Mouse (Mus musculus) fat pad, adult 2 months (tissue): ENCODE data around the gene Fcf1.

Source experiments
- DNase-seq: peaks from one replicate; pipeline ENCODE4 v3.0.0-alpha.2; 2011; ENCODE audit warnings: low read depth, low spot score; ENCODE audit errors: extremely low read depth

Gene Fcf1

GRCm38 (mm10) chr12:84970428-84971096, at the start of gene Fcf1, which contains the start of gene Arel1:
Fcf1 (plus strand) TSS chr12:84970897.
Arel1 (minus strand) TSS chr12:84970900.
- no peak for DNase-seq

- no peak for DNase-seq
Observed at GRCm38 (mm10) chr12:84921881-84922419, 48.7 kb upstream of the Fcf1 start.

DNA sequence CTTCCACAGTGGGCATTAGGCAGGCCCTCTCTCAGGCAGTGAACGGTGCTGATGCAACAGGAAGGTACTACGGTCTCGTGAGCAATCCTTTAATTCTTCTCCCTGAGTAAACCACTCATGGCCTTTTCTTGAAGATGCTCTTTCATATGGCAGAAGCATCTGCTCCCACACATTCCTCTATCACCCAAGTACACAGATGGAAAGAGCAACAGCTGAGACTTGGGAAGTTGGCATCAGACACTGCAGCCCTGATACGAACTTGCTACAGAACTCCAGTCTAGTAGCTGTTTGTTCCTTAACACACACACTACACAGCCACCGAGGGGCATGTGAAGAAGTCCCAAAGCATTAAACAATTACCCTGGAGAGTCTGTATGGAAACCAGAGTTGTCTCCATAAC, 46.4 kb upstream of the Fcf1 start:
- no peak for DNase-seq

GRCm38 (mm10) chr12:84926542-84926941, 44.2 kb upstream of the Fcf1 start:
- DNase-seq = no peak

GRCm38 (mm10) chr12:84932210-84932609, 38.5 kb upstream of the Fcf1 start:
- no peak for DNase-seq

DNA sequence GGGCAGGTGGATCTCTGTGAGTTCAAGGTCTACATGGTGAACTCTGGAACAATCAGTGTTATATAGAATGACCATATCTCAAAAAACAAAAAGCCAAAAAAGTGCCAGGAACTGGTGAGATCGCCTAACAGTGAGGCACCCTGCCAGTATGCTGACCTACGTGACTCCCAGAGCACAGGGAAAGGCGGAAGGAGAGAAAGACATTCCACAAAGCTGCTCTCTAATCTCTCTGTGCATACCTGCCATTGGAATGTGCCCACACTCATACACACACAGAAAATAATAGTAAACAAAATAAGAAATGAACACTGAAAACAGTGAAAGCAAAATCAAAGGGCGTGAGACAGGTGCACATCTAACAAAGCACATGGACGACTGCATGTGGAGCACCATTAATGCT, 35.4 kb upstream of the Fcf1 start:
- DNase-seq = no peak

DNA sequence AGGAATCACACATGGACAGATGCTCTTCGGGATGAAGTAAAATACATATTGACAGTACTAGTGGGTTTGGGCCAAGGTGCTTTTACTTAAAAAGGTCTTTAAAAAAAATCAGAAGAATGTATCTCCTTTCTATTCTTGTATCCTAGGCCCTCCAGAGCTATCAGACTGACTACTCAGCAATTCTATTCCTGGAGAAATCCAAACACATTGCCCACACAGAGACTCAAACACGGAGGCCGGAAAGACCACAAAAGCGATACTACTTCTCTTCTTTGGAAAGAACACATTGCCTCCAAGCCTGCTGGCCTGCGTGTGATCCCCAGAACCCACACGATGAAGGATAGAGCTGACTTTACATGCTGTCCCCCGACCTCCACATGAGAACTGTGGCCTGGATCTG, 31.6 kb upstream of the Fcf1 start:
- DNase-seq = no peak

DNA sequence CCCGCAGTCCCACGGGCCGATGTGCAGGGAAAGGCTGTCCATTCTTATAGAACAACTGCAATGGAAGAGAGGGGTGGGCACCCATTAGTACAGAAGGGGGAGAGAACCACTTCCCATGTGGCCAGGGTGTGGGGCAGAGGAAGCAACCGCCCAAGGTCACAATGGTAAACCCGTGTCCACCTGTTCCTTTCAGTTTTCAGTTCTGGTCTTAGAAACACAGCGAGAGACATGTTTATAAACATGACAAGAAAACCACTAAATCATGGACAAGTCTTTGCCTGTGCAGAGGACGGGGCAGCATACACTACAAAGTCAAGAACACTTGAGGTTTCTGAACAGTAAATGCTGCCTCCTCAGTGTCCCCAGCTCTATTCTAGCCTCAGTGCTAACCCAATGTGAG, 30.4 kb upstream of the Fcf1 start:
- no peak for DNase-seq

GRCm38 (mm10) chr12:84941717-84942116, 29.0 kb upstream of the Fcf1 start:
- DNase-seq = no peak

DNA sequence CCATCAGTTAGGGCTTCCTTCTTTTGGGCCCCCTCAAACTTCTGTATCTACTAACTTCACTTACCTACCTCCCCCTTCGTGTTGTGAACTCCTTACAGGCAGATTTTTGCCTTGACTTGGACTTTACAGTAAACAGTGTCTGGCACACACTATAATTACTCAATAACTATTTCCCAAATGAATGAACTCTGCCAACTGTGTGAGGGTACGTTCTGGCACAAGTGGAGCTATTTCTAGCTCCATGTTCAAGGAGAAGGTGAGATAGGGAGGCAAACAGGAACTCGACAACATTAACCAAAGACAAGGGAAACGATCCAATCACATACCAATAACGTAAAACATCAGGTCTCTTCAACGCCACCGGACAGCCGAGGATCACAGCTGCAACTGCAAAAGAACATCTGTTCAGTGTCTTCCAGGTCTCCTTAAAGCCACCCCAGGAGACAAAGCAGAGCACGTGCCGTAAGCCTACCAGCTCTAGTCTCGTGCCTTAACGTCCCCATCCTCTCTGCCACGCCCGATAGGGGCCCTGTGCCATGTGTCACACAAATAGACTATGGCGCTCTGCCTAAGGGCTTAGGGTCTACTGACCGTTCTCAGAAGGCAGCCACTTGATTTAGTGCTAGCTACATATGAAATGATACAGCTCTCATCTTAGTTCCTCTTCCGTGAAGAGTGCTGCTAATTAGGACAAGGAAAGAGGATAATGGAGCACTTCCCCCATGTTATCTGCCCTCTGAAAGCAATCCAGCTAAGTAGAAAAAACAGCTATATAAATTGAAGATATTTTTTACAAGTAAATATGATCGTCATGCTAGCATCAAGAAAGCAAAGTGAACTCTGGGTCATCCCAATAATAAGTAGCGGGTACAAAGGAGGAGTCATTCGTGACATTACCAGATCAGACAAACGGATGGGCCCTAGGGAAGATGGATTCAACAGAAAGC, 27.4 kb upstream of the Fcf1 start:
- DNase-seq = peak; percentile 59

GRCm38 (mm10) chr12:84944150-84944812, 26.4 kb upstream of the Fcf1 start:
- no peak for DNase-seq

- DNase-seq = peak; percentile 70
Observed at GRCm38 (mm10) chr12:84944813-84945553, 25.7 kb upstream of the Fcf1 start.

DNA sequence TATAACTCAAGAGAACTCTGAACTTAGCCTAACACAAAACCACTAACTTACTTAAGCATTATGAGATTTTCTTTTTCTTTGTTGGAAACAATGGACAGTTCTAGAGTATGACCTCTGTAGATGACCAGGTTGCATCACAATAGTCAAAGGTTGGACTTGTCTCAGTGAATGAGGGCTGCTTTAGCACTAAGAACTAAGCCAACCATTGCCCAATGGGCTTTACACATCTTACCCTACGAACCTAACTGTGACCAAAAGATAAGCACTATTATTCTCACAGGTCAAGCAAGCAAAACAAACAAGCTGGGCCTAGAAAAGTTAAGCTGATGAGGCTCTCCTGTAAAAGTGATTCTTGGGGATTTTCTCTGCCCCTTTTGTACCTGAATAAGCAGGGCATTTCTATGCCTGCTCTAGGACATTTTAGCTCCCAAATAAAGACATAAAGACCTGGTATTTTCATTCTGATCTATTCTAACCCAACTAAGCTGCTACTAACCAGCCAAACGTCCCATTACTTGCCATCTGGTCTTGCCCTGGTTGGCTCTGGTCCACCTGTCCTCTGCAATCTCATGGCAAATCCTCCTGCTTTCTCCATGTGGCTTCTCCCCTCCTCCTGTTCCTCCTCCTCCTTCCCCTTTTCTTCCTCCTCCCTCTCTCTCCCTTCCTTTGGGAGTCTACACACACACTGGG, 22.7 kb upstream of the Fcf1 start:
- peak; percentile 58 for DNase-seq

DNA sequence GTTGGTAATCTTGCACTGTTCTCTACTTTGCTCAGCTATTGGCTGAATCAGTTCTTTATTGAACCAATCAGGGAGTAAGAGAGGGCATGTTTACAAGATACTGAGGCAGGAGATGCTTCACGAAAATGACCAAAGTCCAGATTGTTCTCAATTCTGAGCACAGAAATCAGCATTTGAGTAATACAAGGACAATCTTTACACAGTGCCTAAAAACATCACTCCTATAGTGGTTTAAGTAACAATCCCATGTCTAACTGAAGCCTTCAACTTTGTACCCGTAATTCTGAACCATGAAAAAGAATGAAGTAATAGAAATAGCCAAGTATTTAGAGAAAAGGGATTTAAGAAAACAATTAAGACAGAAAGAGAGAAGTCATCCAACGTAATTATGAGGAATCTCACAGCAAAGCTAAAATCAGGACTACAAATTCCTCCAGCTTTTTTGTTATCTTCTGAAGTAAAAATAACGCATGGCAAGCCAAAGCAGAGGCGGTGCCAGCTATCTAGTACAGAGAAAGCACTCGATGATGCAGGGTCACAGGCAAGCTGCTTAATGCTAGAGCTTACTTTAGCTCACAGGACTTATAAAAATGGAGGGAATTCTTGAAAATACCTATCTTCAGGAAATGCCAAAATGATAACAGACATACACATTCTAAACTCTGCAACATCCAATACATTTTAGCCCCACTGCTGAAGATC, 22.0 kb upstream of the Fcf1 start:
- DNase-seq = no peak

DNA sequence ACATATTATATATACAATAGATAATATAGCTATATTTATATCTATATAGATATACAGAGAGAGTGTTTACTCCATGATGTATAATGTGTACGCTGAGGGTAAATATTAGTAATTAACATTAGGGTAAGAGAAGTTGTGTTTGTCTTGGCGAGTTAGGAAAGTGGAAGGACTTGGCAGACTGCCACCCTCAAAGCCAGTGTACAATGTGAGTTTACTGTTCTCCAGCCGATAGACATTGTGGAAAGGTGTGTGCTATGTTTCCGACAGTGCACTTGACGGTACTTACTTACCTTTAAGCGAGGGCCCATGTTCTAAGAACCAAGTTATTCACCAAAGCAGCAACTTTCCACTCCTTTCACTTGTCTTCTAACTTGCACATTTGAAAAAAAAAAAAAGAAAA, 19.9 kb upstream of the Fcf1 start:
- DNase-seq = no peak

DNA sequence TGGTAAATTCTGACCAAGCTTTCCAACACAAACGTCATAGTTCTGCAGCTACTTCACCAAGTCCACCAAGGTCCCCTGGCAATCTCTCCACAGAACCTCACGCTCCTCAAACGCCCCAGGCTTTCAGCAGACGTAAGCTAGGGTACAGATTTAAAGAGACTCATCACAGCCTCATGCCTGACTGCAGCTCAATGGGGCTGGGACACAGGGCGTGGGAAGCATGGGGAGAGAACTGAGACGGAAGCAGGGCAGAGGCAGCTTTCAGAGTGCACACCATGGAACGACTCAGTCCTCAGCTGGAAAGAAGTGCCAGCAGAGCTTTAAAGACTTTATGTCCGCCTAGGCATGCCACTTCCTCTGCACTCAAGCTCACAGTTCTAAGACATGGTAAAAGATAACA, 19.2 kb upstream of the Fcf1 start:
- no peak for DNase-seq

GRCm38 (mm10) chr12:84952351-84952750, 18.3 kb upstream of the Fcf1 start:
- no peak for DNase-seq

DNA sequence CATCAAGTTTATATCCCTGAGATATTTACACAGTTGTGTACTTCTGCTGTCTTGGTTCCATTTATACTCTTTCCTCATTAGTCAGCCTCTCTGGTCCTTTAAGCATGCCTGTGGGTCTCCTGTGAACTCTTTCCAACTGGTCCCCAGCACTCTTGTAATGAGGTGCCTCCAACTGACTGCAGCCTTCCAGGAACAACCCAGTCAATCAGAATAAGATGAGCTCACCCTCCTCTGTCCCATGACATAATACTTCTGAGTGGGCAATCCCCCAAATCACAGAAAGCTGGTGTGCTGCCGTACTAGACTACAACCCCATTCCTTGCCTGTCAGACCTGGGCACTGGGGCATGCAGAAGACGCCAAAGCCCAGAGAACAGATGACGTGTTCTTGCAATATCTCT, 14.4 kb upstream of the Fcf1 start:
- no peak for DNase-seq

GRCm38 (mm10) chr12:84958794-84959356, 11.8 kb upstream of the Fcf1 start:
- no peak for DNase-seq
